Mouse (Mus musculus) ES-Bruce4 (cell line): ENCODE data around the gene Ssr3.

Experiments
- CTCF ChIP-seq: IDR thresholded peaks from one replicate; pipeline ENCODE4 v1.8.1; 2011; ENCODE audit warnings: low read depth, low read length
- EP300 ChIP-seq: IDR thresholded peaks from 2 replicates; pipeline ENCODE4 v1.6.1; 2011; ENCODE audit warnings: low read depth, low read length; ENCODE audit not compliant: insufficient read depth

DNA sequence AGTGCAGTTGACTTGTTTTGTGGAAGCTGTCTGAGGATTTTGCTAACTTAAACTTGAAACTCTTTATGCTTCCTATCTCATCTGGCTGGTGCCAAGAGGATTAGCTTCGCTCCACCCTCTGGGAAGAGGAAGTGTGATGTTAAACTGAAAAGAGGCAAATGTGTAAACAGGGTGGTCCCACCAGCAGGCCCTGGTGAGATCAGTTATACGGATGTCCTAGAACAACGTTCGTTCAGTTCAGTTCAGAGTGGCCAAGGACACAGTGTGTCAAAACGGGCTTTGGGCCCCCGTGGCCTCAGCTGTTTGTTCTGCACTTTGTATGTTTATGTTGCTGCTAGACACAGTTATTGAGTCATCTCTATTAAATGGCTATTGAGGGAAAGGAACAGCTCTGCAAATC is 36.9 kb downstream of the Ssr3 start:
- TF ChIP-seq CTCF (no peak), EP300 (no peak)
